Mouse (Mus musculus) thymus, adult 2 months (tissue): ENCODE data around the gene Plk4. TPM values are rescaled to one million over a fixed set of nuclear protein-coding genes. Genes with fewer than 3 reads are reported as not detected.
"Not testable (repeated sequence)": the region's sequence is repeated elsewhere in the genome, so short reads cannot be mapped to it uniquely, and the experiment has no call there.

Source experiments
- DNase-seq: peaks from one replicate; pipeline ENCODE4 v3.0.0; 2021
- H3K27ac ChIP-seq: fragments of 200-500 bp; 2 replicates; pipeline ENCODE4 v1.5.1; 2012; ENCODE audit warnings: low read length, control low read depth; ENCODE audit not compliant: control insufficient read depth, insufficient read depth
- H3K27me3 ChIP-seq: fragments of 200-500 bp; 2 replicates; pipeline ENCODE4 v1.6.1; 2012; ENCODE audit warnings: mild to moderate bottlenecking, low read length, moderate library complexity, mixed read lengths; ENCODE audit not compliant: control insufficient read depth, insufficient read depth
- H3K36me3 ChIP-seq: fragments of 200-500 bp; 2 replicates; pipeline ENCODE4 v1.6.1; 2012; ENCODE audit warnings: mild to moderate bottlenecking, low read length, moderate library complexity; ENCODE audit not compliant: control insufficient read depth, insufficient read depth
- H3K4me1 ChIP-seq: fragments of 200-500 bp; replicated peaks from 2 replicates; pipeline ENCODE4 v1.6.1; 2012; ENCODE audit warnings: low read length; ENCODE audit not compliant: control insufficient read depth, insufficient read depth
- H3K4me3 ChIP-seq: fragments of 200-500 bp; 2 replicates; pipeline ENCODE4 v1.5.1; 2012; ENCODE audit warnings: mild to moderate bottlenecking, low read length, control low read depth, moderate library complexity; ENCODE audit not compliant: control insufficient read depth, insufficient read depth
- CTCF ChIP-seq: fragments of 200-500 bp; IDR thresholded peaks from 2 replicates; pipeline ENCODE4 v1.5.1; 2012; ENCODE audit warnings: mild to moderate bottlenecking, control low read depth, low read length, moderate library complexity, borderline replicate concordance; ENCODE audit not compliant: control insufficient read depth, poor library complexity, insufficient read depth; ENCODE audit errors: extremely low read depth
- POLR2A ChIP-seq: fragments of 200-500 bp; IDR thresholded peaks from 2 replicates; pipeline ENCODE4 v1.6.1; 2012; ENCODE audit warnings: mild to moderate bottlenecking, low read length, control low read depth, moderate library complexity; ENCODE audit not compliant: control insufficient read depth, poor library complexity, insufficient read depth; ENCODE audit errors: extremely low read depth
- WGBS: fragments of 180-500 bp; shearing (Covaris S2); methylation state at CpG from one replicate; pipeline ENCODE4 v1.1.7; 2018; 5-methylcytosine and 5-hydroxymethylcytosine counted together
- polyA plus RNA-seq: library from polyadenylated mRNA; depleted of rRNA; stranded (reverse); fragments of >200 nt; gene quantifications from 2 replicates; pipeline ENCODE4 v1.2.3, GENCODE M21; 2012

The Plk4 gene
- polyA plus RNA-seq, 1 experiment: 15.8 TPM

GRCm38 (mm10) chr3:40806871-40807270, 7.1 kb downstream of the Plk4 start:
- Histone ChIP-seq H3K27me3 (no peaks in the 10 kb centered on the region), H3K4me1 (no peaks in the 10 kb centered on the region), H3K4me3 (no peak overlapping the region), H3K36me3 (peaks cover 41% of the 10 kb centered on the region), H3K27ac (no peak overlapping the region)
- no peak for TF ChIP-seq POLR2A
- TF ChIP-seq CTCF: no peak
- 95% methylated on average over 2 of the region's 2 CpGs for WGBS
- no peak for DNase-seq

DNA sequence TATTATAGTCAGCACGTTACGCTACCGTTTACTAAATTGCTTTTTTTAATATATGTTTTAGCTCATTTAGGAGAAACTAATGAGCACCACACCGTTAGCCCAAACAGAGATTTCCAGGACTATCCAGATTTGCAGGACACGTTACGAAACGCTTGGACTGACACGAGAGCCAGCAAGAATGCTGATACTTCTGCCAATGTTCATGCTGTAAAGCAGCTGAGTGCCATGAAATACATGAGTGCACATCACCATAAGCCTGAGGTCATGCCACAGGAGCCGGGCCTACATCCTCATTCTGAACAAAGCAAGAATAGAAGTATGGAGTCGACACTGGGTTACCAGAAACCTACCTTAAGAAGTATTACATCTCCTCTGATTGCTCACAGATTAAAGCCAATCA, 8.9 kb downstream of the Plk4 start:
- Histone ChIP-seq H3K27ac (no peak overlapping the region), H3K4me1 (no peaks in the 10 kb centered on the region), H3K27me3 (no peaks in the 10 kb centered on the region), H3K36me3 (peaks cover 52% of the 10 kb centered on the region), H3K4me3 (no peak overlapping the region)
- 97% methylated on average over 10 of the region's 10 CpGs for WGBS
- TF ChIP-seq POLR2A (no peak), CTCF (no peak)
- no peak for DNase-seq

- H3K27ac ChIP-seq: no peak overlapping the region
- H3K27me3 ChIP-seq: no peaks in the 10 kb centered on the region
- TF ChIP-seq CTCF: no peak
- no peak for TF ChIP-seq POLR2A
- no peaks in the 10 kb centered on the region for H3K4me1 ChIP-seq
- no peak for DNase-seq
- peaks cover 55% of the 10 kb centered on the region for H3K36me3 ChIP-seq
- WGBS: 96% methylated on average over 2 of the region's 2 CpGs
- no peak overlapping the region for H3K4me3 ChIP-seq
Observed at GRCm38 (mm10) chr3:40809894-40810293, 10.1 kb downstream of the Plk4 start.

- Histone ChIP-seq H3K4me3 (no peak overlapping the region), H3K27me3 (no peaks in the 10 kb centered on the region), H3K27ac (no peak overlapping the region), H3K4me1 (no peaks in the 10 kb centered on the region), H3K36me3 (peaks cover 50% of the 10 kb centered on the region)
- no peak for TF ChIP-seq CTCF
- TF ChIP-seq POLR2A: no peak
- 100% methylated on average over 2 of the region's 2 CpGs for WGBS
- DNase-seq: no peak
Observed at GRCm38 (mm10) chr3:40813275-40813674, 13.5 kb downstream of the Plk4 start.

DNA sequence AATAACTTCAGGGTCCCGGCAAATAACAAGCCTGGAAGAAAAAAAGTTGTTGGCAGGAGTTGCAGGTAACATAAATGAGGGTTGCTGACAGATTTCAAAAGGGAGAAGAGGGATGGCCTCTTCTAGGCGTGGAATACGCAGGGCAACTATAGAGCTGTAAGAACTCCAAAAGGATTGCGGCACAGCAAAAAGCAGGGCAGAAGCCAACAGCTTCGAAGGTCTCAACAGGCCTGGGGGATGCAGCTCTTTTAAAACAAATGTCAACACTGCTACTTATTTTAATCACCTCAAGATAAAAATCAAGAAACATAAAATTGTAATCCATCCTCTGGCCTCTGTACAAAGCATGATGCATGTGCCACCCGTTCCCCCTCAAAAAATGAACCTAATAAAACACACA, 45.7 kb downstream of the Plk4 start:
- H3K27me3 ChIP-seq, DNase-seq, H3K4me1 ChIP-seq, H3K4me3 ChIP-seq, H3K36me3 ChIP-seq, H3K27ac ChIP-seq: not testable (repeated sequence)
- 80% methylated on average over 6 of the region's 6 CpGs for WGBS

DNA sequence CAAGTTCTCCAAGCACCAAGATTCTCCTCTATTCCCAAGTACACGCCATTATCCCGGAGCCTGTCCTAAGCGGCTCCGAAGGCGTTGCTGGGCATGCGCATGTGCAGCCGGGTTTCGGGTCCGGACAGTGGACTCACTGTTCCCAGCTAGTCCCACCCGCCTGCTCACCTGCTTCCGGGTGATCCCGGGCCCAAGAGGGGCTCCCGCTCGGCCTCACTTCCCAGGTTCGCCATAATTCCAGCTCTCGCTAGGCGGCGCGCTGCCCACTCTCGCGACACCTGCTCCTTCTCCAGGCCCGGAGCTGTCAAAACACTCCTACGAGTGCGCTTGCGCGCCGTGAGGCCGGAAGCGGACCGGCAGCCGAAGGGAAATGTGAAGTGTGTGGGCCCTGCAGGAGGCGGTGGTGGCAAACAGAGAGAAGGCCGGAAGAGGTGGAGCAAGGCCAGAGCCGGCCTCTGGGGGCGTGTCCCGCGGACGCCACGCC, 46.7 kb downstream of the Plk4 start, which contains the start of gene Mfsd8:
Gene Mfsd8, minus strand, starts transcription at position 414 of the 484 bp plus-strand sequence.
- H3K4me1 ChIP-seq, H3K36me3 ChIP-seq, H3K27me3 ChIP-seq, H3K27ac ChIP-seq: not testable (repeated sequence)
- H3K4me3 ChIP-seq: peak within 1 kb of the TSS; percentile 68
- TF ChIP-seq POLR2A (0 out of 2 replicates have a peak, but pooled peaks have one; percentile 35), CTCF (peak; percentile 65; the same call in 1 of the 2 replicates)
- under 1% methylated on average over 38 of the region's 39 CpGs for WGBS
- DNase-seq: peak; percentile 95

DNA sequence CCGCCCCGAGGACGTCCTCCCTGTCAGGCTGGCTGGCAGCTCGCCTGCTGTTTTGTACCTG, 47.0 kb downstream of the Plk4 start, which contains the start of gene Abhd18:
Gene Abhd18, plus strand, starts transcription at position 14 of the 61 bp plus-strand sequence.
- 0% methylated on average over 2 of the region's 4 CpGs for WGBS
- not testable (repeated sequence) for H3K27ac ChIP-seq, H3K36me3 ChIP-seq, DNase-seq, H3K27me3 ChIP-seq, H3K4me1 ChIP-seq
- H3K4me3 ChIP-seq: peak within 1 kb of the TSS; percentile 68

DNA sequence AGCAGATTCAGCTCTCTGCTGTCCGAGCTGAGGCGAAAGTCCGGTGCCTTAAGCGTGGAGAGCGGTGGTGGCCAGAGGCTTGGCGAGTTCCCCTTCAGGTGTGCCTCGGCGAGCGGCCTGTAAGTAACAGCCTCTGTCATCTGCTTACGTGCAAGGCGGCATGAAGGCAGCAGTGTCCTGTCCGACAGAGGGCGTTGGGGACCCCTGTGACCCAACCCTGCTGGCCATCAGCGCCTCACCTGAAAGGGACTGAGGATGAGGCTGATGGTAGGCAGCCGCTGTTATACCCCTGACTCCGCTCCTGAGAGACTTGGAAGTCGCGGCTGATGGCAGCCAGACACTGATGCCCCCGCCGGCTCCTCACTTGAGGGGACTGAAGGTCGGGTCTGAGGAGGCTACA, 47.2 kb downstream of the Plk4 start:
- H3K4me3 ChIP-seq: peak overlapping the region; percentile 68
- 1% methylated on average over 18 of the region's 21 CpGs for WGBS
- not testable (repeated sequence) for H3K4me1 ChIP-seq, H3K27ac ChIP-seq, H3K36me3 ChIP-seq, H3K27me3 ChIP-seq
- peak; percentile 53 for DNase-seq

DNA sequence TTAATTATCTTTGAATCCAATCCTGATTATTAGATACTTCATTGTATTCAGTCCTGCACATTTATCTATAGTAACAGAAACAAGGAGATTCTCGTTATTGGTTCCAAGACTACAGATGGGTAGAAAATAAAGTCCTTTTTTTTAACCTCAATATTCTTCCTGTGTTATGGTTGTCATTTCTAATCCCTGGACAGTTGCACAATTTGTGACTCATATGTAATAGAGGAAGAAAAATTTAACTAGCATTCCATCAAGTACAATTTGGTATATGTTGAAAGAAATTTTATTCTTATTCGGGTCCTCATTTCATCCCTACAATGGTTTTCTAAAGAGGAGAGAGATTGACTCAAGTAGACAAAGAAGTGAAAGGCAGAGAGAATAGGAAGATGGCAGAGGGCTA, 48.1 kb downstream of the Plk4 start:
- DNase-seq, H3K4me1 ChIP-seq, H3K36me3 ChIP-seq, H3K4me3 ChIP-seq, H3K27ac ChIP-seq, H3K27me3 ChIP-seq: not testable (repeated sequence)
- WGBS: 96% methylated on average over 2 of the region's 2 CpGs

- H3K4me1 ChIP-seq, H3K36me3 ChIP-seq, DNase-seq, H3K27me3 ChIP-seq, H3K4me3 ChIP-seq, H3K27ac ChIP-seq: not testable (repeated sequence)
- WGBS: 94% methylated on average over 3 of the region's 3 CpGs
Observed at GRCm38 (mm10) chr3:40853123-40853738, 53.4 kb downstream of the Plk4 start.
